Mouse (Mus musculus): Measurements from ENCODE around the gene Trim63.

GRCm38 (mm10) chr4:134370649-134371221, 55.8 kb downstream of the Trim63 start:
- 0 out of 2 replicates have a peak, but pooled peaks have one; percentile 1 for TF ChIP-seq CTCF (IDR thresholded peaks at IDR 0.05)
- TF ChIP-seq EP300 (IDR thresholded peaks at IDR 0.05), result no peak
